Mouse (Mus musculus) gastrocnemius, postnatal 4 days (tissue): ENCODE data around the gene Gm20388. TPM values are rescaled to one million over a fixed set of nuclear protein-coding genes. Genes with fewer than 3 reads are reported as not detected.
"Not testable (repeated sequence)": the region's sequence is repeated elsewhere in the genome, so short reads cannot be mapped to it uniquely, and the experiment has no call there.

Experiments used
- DNase-seq, 2 experiments: peaks; one replicate each; pipeline ENCODE4 v3.0.0; 2021 to 2022; ENCODE audit warnings: low spot score in 2 of 2, mixed read lengths in 2 of 2
- total RNA-seq, 2 experiments: library from RNA; stranded (reverse); gene quantifications; 2 replicates each; pipeline ENCODE4 v1.2.3; 2021

The Gm20388 gene
- total RNA-seq, 2 experiments from 2014 or later, result 12.8 to 22.8 TPM

DNA sequence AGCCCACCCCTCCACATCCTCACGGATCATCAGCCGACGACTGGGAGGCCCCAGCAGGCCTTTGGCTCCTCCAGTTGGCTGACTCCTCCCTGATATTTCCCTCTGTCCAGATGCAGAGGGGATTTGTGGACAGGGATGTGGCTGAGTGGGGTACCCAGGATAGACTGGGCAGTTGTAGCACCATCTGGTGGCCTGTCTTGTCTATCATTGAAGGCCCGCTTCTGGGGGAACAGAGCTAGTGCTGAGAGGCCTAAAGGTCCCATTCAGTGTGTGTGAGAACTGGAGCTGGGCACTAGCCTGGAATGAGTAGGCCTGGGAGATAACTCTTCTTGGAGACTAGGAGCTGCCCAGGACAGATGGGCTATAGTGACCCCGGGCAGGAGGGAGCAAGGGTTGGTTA, 3321.1 kb downstream of the Gm20388 start:
- DNase-seq, result no peak

DNA sequence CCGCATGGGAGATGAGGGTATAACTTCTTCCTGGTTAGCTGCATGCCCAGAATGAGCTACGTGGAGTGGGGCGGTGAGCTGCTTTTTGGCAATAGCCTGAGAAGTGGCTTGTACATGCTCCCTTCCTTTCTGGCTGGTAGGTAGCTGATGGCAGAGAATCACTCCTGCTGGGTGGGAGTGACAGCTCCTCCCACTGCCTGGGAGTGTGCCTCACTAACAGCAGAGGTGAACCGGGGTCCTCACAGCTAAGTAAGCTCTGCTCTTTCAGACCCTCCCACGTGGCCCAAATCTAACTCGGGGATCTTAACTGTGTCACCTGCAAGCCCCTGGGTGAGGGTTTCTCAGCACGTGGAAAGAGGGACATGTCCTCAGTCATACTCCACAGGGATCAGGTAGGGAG, 3321.9 kb downstream of the Gm20388 start:
- DNase-seq, result no peak

DNA sequence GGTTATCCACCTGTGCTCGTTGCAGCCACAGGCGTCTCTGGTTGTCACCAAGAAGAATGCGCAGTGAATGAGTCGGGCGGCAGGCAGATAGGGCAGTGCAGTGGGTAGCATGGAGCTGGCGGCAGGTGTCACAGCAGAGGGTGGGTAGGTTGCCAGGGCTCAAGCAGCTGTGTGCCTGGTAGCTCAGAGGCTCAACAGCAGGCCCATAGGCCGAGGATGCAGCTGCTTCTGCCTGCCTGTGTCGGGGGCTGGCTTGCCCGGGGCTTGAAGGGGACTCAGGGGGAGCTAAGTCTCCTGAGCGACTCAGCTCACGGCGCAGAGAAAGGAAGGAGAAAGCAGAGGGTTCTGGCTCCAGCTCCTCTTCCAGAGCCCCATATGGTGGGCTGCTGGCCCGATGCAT, 3322.7 kb downstream of the Gm20388 start:
- DNase-seq, result peak in 1 of 2 experiments; percentile 60

DNA sequence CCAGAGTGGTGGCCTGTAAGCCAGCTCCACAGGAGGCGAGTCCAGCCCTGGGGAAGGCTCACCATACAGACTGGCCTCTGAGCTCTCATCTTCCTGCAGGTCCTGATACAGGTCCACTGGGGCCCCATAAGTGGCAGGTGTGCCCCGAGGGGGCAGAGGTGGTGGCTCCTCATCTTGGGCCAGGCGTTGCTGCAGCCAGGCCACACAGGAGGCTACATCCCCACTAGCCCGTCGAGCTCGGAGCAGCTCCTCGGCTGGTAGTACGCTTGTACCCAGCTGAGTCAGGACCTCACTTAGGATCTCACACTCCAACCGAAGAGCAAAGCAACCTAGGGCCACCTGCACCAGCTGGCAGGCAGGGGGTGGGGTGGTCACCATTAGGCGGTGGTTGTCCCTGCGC, 3323.1 kb downstream of the Gm20388 start:
- DNase-seq, result no peak

DNA sequence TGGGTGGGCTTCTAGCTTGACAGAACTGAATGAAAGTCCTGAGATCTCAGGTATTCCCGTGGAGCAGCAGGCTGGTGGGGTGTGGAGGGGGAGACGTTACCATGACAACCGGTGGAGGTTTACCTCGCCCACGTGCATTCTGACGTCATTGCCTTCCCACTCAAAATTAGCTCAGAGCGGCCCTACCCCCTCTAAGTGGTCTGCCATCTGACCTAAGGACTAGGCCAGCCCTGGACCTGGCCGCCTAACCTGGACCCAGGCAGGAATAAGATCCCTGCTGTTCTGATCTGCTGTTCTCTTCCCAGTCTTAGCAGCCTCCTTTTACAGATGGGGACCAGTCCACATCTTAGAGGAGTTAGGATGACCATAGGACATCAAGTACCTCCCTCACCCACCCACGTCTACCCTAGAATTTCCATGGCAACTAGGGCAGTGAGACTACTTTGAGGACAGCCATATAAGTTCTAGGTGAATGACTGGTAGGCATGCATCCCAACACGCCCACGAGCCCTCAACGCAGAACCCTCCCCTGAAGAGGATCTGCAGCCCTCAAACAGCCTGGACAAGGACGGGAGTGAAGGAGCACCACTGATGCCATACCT, 3324.4 kb downstream of the Gm20388 start:
- DNase-seq, result no peak

DNA sequence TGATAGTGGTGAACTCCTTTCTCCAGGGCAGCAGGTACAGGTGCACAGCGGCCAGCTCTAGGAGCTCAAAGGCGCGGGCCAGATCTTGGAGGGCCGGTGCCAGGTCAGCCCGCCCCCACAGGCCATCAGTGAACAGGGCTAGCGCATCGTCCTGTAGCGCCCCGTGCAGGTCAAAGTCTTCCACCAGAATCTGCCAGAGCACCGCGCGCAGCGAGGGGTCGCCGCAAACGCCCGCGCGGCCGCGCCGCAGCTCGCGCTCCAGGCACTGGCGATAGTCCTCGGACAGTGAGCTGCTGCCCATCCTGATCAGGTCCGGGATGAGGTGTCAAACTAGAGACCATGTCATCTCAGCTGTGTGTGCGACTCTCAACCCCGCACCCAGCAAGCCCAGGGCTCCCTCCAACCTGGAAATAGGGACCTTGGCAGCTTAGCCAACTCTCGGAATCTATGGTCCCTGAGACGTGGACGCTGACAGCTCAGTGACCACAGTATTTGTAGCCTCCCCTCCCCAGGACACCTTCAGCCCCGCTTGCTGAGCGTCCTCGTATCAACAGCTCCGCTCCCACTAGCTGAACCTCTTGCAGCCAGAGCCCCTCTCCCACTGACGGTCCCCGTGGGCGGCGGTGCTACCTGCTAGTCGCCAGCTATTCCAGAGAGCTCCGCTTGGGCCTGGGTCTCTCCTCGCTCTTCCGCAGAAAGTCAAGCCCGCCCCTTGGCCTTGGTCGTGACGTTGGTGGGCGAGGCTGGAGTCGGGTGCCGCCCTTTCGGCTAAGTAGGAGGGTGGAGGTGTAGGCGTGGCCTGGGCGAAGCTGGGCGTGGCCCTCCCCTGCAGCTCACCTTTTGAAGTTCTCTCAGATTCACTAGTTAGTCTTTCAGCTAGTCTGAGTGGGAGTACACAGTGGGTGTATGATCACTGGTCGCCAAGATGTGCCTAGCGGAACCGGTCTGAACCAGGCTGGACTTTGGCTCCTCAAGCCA, 3325.2 kb downstream of the Gm20388 start, which contains the start of gene Spata2l:
TSS of gene Spata2l (minus strand) at position 714 of the 978 bp plus-strand sequence.
- DNase-seq, result peak; percentile 51 to 74

DNA sequence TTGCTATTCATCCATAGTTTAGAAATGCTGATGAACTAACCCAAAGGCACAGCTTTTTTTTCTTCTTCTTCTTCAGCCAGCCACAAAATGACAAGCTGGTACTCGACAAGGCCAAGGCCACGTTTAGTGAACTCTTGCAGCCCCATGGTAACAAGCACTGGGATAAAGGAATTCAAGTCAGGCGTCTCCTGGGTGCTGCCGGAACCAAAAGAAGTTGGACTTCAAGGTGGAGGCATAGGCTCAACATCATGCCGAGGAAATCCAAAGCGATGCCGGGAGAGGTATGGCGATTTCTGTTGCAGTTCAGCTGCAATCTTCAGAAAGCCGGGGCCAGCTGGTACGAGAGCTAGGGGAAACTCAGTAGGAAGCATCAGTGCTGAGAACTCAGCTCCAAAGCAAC, 3328.8 kb downstream of the Gm20388 start:
- no peak for DNase-seq

DNA sequence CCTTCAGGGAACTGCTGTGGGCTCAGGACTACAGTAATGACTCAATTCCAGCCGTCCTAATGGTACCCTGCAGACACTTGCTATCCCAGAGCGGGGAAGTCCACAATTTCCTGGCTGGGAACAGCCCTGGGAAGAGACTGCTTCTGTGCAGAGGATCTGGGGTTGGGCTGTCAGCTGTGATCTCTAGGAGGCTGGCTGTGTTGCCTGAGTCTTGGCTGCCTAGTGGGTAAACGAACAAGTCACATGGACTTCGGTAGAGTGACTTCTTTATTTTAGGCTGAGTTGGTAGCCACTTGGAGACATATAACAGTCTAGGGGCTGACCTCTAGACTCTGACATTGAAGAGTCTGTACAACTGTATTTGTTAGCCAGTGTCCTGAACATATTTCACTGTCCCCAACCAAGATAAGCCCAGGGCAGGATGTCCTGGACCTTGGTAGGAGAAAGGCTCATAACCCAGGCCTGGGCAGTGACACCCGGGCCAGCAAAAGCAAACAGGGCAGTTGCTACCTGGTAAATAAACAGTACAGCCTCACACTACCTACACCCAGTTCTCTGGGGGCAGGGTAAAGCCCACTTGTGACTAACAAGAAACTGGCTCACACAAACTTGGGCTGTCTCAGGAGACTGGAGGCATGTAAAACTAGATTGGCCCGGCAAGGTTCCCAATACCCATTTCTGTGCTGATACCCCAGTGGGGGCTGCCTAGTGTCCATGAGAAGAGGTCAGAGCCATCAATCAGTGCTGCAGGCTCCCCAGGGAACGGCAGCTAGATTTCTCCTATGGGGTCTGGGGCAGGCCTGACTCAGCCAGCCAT, 3331.7 kb downstream of the Gm20388 start:
- no peak for DNase-seq

DNA sequence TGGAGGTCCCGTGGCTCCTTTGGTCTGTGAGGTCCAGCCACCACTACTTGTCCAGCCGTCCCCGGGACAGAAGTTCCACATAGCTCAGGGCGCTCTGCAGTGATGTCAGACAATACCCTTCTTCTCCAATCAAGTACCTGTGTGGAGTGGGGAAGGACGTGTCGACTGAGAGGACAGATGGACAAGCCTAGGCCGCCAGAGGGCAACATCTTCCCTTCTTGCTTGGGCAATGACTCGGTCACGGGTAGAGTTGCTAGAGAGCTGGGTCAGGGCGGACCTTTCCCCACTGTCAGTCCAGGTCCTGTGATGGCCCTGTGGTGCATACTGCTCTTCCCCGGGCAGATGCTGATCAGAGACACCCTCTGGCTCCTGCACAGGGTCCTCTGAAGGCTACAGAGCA, 3332.4 kb downstream of the Gm20388 start:
- no peak for DNase-seq

DNA sequence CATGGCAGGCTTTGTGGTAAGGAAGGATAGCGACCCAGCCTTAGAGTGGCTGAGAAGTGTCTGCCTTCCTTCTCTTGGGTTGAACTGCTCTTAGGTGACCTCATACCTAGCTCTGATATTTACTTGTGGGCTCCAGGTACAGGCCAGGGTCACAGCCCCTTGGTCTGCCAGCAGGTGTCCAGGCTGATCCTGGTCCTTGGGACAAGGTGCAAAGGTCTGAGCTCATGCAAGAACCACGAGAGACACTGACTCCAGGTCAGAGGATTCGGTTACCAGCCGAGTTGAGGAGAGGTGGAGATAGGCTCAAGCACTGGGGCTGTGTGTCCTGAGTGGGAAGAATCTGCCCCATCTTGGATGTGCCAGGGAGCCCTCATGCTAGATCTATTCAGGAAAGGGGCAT, 3333.7 kb downstream of the Gm20388 start:
- DNase-seq, result no peak

DNA sequence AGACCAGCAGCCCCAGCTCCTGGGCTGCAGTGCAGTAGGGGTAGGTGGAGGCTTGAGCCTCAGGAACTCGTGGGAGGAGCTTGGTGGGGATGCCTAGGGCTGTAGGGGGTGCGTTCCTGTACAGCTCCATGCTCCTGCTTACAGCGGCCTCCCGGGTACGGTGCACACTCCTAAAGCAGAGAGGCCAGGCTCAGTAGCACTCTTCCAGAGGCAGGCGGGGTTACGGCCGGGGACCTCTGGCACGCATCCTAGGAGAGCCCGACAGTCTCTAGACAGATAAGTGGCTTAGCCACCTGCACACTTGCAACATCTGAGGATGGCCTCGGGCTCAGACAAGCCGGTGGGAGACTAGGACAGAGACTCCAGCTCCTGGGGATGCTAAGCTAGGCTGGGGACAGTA, 3334.9 kb downstream of the Gm20388 start:
- no peak for DNase-seq

DNA sequence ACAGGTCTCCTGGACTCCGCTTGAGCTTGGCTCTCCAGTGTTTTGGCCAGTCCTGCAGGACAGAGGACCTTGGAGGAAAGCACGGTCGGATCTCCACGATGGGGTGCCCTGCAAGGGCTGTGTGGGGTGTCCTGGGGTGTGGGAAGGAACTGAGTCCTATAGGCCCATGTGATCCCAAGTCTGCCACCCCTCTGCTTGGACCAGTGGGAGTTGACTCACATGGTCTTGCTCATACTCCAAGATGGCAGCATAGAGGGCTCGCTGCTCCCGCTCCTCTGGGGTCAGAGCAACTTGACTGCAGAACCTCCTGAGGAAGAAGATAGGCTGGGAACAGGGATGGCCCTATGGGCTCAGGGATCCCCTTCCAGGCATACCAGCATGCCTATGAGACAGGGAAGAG, 3337.1 kb downstream of the Gm20388 start:
- no peak for DNase-seq

DNA sequence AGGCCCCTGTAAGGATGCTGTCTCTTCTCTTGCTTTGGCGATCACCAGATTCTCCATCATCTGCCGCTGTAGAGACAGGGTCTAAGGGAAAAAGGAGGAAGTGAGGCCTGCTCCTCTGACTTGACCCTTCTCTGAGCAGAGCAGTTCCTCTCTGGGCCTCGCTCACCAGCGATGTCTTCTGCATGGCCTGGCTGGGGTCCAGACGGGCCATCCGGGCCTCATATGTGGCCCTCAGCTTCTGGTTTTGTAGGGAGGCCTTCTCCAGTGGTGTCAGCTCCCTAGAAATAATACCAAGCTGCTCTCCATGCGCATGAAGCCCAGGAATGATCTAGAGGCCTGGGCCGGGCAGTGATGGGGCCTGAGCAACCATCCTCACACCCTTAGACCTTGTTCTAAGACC, 3338.0 kb downstream of the Gm20388 start:
- no peak for DNase-seq

DNA sequence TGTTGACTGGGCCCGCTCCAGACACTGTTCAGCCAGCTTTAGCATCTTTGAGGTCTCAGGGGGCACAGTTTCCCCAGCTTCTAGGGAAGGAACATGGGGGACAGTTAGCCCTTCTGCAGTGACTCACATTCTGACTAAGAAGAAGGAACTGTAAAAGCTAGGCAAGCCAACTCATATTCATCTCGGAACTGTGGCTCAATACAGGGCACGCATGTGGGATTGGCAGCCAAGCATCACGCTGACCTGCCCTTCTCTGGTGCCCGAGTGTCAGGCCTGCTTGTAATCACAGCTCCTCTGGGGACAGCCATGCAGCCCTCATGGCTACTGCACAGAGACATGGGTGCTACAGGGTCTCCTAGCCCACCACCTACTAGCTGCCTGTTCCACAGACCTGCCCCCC, 3340.3 kb downstream of the Gm20388 start:
- no peak for DNase-seq

DNA sequence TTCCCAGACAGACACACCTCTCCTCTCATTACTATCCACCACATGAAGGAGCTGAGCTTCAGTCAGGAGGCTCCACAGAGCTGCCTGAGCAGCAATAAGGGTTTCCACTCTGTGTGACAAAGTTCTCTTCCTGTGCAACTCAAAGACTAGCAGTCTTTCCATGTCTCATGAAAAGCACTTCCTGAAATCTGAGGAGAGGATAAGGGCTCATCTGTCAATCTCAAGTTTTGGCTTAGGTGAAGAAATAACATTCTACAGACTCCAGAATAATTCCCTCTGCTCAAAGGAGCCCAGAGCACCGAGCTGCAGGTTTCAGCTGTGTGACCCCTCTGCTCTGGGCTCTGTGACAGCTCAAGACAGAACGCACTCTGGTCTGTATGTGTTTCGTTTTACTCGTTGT, 3342.3 kb downstream of the Gm20388 start:
- DNase-seq, result no peak

DNA sequence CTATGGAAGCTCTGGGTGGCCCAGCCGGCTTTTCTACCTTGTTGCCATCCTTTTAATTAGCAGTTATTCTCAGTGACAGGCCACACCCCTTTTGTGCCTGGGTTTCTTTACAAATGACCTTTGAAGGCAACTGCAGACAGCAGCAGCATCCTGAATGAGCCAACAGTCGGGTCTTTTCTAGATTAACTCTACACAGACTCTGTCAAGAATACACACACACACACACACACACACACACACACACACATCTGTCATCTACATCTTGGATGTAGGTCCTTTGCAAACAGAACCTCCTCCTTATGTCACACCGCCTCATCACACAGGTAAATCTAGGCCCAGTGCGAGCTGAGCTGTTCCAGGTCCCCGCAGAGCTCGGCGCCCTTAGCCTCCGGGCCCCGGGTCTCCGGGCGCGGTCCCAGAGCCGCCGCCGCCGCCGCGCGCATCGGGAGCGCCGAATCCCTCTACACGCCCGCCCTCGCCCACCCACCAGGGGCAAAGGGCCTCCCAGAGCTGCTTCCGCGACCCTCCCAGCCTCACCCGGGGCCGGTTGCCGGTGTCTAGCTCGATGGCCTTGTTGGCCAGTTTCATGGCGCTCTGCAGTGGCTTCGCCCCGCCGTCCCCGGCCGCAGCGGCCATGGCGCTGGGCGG, 3342.9 kb downstream of the Gm20388 start:
- DNase-seq, result no peak

DNA sequence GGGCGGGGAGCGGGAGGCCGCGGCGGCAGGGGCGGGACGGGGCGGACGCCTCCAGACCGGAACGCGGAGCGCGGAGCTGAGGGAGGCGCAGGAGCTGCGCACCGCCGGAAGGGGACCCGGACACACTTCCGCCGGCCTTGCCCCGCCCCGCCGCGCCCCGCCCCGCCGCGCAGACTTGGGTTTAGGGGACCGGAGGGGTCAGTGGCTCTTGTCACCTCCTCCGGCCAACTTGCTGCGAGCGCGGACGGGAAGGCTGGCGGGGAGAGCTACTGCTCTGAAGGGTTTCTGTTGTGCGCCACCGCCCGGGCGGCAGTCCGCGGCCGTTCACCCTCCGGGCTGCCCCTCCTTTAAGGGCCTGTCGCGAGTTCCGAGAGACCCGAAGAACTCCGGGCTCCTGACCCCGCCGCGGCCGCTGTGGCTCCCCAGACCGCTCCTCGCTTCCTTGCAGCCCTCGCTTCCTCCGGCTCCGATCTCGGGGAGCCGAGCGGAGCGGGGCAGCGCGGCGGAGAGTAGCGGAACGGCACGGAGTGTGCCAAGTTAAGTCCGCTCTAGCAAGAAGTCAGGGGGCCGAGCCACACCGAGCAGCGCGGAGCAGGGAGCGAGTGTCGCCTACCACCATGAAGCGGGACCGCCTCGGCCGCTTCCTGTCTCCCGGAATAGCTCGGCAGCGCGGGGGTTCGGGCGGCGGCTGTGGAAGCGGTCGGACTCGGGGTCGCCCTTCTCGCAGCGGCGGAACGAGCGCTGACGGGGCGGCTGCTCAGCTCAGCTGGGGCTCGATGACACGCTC, 3343.7 kb downstream of the Gm20388 start, which contains the start of the genes Zfp276 and Vps9d1:
TSS of gene Zfp276 (plus strand) at position 97 of the 787 bp plus-strand sequence.
TSS of gene Vps9d1 (minus strand) at position 250 of the 787 bp plus-strand sequence.
- DNase-seq, result peak; percentile 84 to 90

DNA sequence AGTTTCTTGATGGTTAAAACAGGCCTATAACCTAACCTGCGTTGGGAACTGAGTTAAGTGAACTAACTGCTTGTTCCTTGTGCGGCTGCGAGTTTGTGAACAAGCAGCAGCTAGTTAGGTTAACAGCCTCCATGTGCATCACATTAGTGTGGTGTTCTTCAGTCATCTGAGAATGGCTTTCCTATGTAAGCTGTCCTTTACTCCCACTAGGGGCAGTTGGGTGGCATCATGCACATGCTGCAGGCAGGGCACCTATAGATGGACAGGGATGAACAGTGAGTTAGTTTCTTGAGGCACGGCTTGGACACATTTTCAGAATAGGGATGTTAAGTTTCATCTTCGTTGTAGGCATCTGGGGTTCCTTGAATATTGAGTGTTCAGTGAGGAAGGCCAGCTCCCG, 3344.5 kb downstream of the Gm20388 start:
- no peak for DNase-seq

DNA sequence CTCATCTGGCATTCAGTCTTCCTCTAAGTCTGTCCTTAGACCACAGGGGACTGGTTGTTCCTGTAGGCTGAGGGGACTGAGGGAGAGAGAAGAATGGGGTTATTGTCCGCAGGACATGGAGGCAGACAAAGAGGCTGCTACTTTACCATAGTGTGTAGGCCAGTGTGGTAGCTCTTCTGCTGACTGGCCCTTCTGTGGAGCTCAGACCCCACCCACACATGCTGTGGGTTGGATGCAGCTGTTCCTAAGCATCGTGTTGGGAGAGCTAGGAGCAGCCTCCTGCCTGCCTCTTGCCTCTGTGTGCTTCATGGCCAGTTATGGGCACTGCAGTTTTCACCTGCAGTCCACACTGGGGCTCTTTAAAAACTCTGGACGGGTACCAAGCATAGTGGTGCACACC, 3346.5 kb downstream of the Gm20388 start:
- no peak for DNase-seq

DNA sequence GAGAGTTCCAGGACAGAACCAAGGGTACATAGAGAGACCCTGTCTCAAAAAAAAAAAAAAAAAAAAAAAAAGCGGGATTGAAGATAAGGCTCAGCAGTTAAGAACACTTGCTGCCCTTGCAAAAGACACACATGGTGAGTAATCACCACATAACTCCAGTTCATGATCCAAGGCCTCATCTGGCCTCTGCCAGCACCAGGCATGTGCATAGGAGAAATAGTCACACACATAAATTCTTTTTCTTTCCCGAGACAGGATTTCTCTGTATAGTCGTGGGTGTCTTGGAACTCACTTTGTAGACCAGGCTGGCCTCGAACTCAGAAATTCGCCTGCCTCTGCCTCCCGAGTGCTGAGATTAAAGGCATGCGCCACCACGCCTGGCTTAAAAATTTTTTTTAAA, 3347.0 kb downstream of the Gm20388 start:
- DNase-seq, result not testable (repeated sequence)
